Mouse (Mus musculus): ENCODE results near the gene Cep350. TPM values are rescaled to one million over a fixed set of nuclear protein-coding genes. Genes with fewer than 3 reads are reported as not detected.
"Not testable (repeated sequence)": the region's sequence is repeated elsewhere in the genome, so short reads cannot be mapped to it uniquely, and the experiment has no call there.

Cep350 gene
- total RNA-seq, 2 experiments from 2014 or later = 38.6 to 42.6 TPM

GRCm38 (mm10) chr1:155903561-155903960 is 69.5 kb downstream of the Cep350 start:
- no peak for DNase-seq (ENCODE audit: extremely low spot score in 1 of 2, low spot score in 2 of 2)
- intact Hi-C loops (cut with DNase I) = no loop called here

GRCm38 (mm10) chr1:155901348-155901747 is 71.7 kb downstream of the Cep350 start:
- DNase-seq (ENCODE audit: extremely low spot score in 1 of 2, low spot score in 2 of 2) = no peak

GRCm38 (mm10) chr1:155894382-155894781 is 78.7 kb downstream of the Cep350 start:
- DNase-seq (ENCODE audit: extremely low spot score in 1 of 2, low spot score in 2 of 2) = no peak
- intact Hi-C loops (cut with DNase I) = no loop called here

More at GRCm38 (mm10) chr1:155901348-155901747, 71.7 kb downstream of the Cep350 start:
- intact Hi-C loops (cut with DNase I) = no loop called here

GRCm38 (mm10) chr1:155886846-155887245 is 86.2 kb downstream of the Cep350 start:
- intact Hi-C loops (cut with DNase I) = no loop called here

GRCm38 (mm10) chr1:155882646-155883231 is 90.3 kb downstream of the Cep350 start:
- intact Hi-C loops (cut with DNase I); DNase-seq (ENCODE audit: extremely low spot score in 1 of 2, low spot score in 2 of 2): not testable (repeated sequence)

More at GRCm38 (mm10) chr1:155886846-155887245, 86.2 kb downstream of the Cep350 start:
- DNase-seq (ENCODE audit: extremely low spot score in 1 of 2, low spot score in 2 of 2) = no peak

GRCm38 (mm10) chr1:155879596-155879995 is 93.5 kb downstream of the Cep350 start:
- DNase-seq (ENCODE audit: extremely low spot score in 1 of 2, low spot score in 2 of 2) = no peak
- intact Hi-C loops (cut with DNase I) = no loop called here

GRCm38 (mm10) chr1:155862967-155863366 is 110.1 kb downstream of the Cep350 start:
- DNase-seq (ENCODE audit: extremely low spot score in 1 of 2, low spot score in 2 of 2) = peak in 1 of 2 experiments; percentile 27
- intact Hi-C loops (cut with DNase I) = no loop called here

GRCm38 (mm10) chr1:155854926-155855702 is 117.9 kb downstream of the Cep350 start:
- peak in 1 of 2 experiments; percentile 3 for DNase-seq (ENCODE audit: extremely low spot score in 1 of 2, low spot score in 2 of 2)

GRCm38 (mm10) chr1:155853009-155853408 is 120.0 kb downstream of the Cep350 start:
- DNase-seq (ENCODE audit: extremely low spot score in 1 of 2, low spot score in 2 of 2) = no peak
- intact Hi-C loops (cut with DNase I) = loop anchor here (10.0 kb wide), 1 partner anchor 278 kb away; no protein-coding TSS in a partner anchor

More at GRCm38 (mm10) chr1:155854926-155855702, 117.9 kb downstream of the Cep350 start:
- intact Hi-C loops (cut with DNase I) = loop anchor here (10.0 kb wide), 1 partner anchor 280 kb away; no protein-coding TSS in a partner anchor

- intact Hi-C loops (cut with DNase I) = no loop called here
- DNase-seq (ENCODE audit: extremely low spot score in 1 of 2, low spot score in 2 of 2) = no peak
Measured at GRCm38 (mm10) chr1:155844235-155844634, 128.8 kb downstream of the Cep350 start.

- no peak for DNase-seq (ENCODE audit: extremely low spot score in 1 of 2, low spot score in 2 of 2)
- intact Hi-C loops (cut with DNase I) = no loop called here
Measured at GRCm38 (mm10) chr1:155843538-155843937, 129.5 kb downstream of the Cep350 start.

GRCm38 (mm10) chr1:155835667-155836066 is 137.4 kb downstream of the Cep350 start:
- intact Hi-C loops (cut with DNase I) = no loop called here
- no peak for DNase-seq (ENCODE audit: extremely low spot score in 1 of 2, low spot score in 2 of 2)

GRCm38 (mm10) chr1:155833610-155834009 is 139.4 kb downstream of the Cep350 start:
- DNase-seq (ENCODE audit: extremely low spot score in 1 of 2, low spot score in 2 of 2) = no peak

GRCm38 (mm10) chr1:155831958-155832357 is 141.1 kb downstream of the Cep350 start:
- intact Hi-C loops (cut with DNase I) = no loop called here
- no peak for DNase-seq (ENCODE audit: extremely low spot score in 1 of 2, low spot score in 2 of 2)

More at GRCm38 (mm10) chr1:155833610-155834009, 139.4 kb downstream of the Cep350 start:
- intact Hi-C loops (cut with DNase I) = no loop called here

- intact Hi-C loops (cut with DNase I) = no loop called here
- no peak for DNase-seq (ENCODE audit: extremely low spot score in 1 of 2, low spot score in 2 of 2)
Measured at GRCm38 (mm10) chr1:155830861-155831260, 142.2 kb downstream of the Cep350 start.

GRCm38 (mm10) chr1:155827703-155828295 is 145.3 kb downstream of the Cep350 start:
- intact Hi-C loops (cut with DNase I) = no loop called here

GRCm38 (mm10) chr1:155826803-155827395 is 146.2 kb downstream of the Cep350 start:
- DNase-seq (ENCODE audit: extremely low spot score in 1 of 2, low spot score in 2 of 2) = no peak
- intact Hi-C loops (cut with DNase I) = no loop called here

More at GRCm38 (mm10) chr1:155827703-155828295, 145.3 kb downstream of the Cep350 start:
- no peak for DNase-seq (ENCODE audit: extremely low spot score in 1 of 2, low spot score in 2 of 2)

GRCm38 (mm10) chr1:155825940-155826716 is 146.9 kb downstream of the Cep350 start:
- DNase-seq (ENCODE audit: extremely low spot score in 1 of 2, low spot score in 2 of 2) = no peak

More at GRCm38 (mm10) chr1:155825940-155826716, 146.9 kb downstream of the Cep350 start:
- intact Hi-C loops (cut with DNase I) = no loop called here
